Mouse (Mus musculus) forebrain, embryonic 15.5 days (tissue): ENCODE measurements at regions not wholly inside any gene's neighbourhood (a gene's known extent, or its start where the extent isn't known, plus 50 kb on each side); places are given as distances from the start of the nearest gene placed in this dataset.

Source experiments
- ATAC-seq: fragments of 200-750 bp; cut with Nextera tagmentation; replicated peaks from 2 replicates; pipeline ENCODE4 v1.8.0; 2017; ENCODE audit warnings: mild to moderate bottlenecking, moderate TSS enrichment, moderate library complexity
- H3K27ac ChIP-seq: fragments of 300-500 bp; sonication (generic); replicated peaks from 2 replicates; pipeline ENCODE4 v1.5.1; 2015; ENCODE audit warnings: mild to moderate bottlenecking, inconsistent platforms
- H3K27me3 ChIP-seq: fragments of 300-500 bp; sonication (generic); 2 replicates; pipeline ENCODE4 v1.6.1; 2015; ENCODE audit warnings: inconsistent platforms
- H3K36me3 ChIP-seq: fragments of 300-500 bp; sonication (generic); 2 replicates; pipeline ENCODE4 v1.6.1; 2015; ENCODE audit warnings: mild to moderate bottlenecking, inconsistent platforms
- H3K4me1 ChIP-seq: fragments of 300-500 bp; sonication (generic); 2 replicates; pipeline ENCODE4 v1.6.1; 2015; ENCODE audit warnings: inconsistent platforms
- H3K4me2 ChIP-seq: fragments of 300-500 bp; sonication (generic); replicated peaks from 2 replicates; pipeline ENCODE4 v1.6.1; 2015; ENCODE audit warnings: mild to moderate bottlenecking, inconsistent platforms
- H3K4me3 ChIP-seq: fragments of 300-500 bp; sonication (generic); 2 replicates; pipeline ENCODE4 v1.5.1; 2015; ENCODE audit warnings: mild to moderate bottlenecking, inconsistent platforms
- H3K9ac ChIP-seq: fragments of 300-500 bp; sonication (generic); replicated peaks from 2 replicates; pipeline ENCODE4 v1.6.1; 2015; ENCODE audit warnings: mild to moderate bottlenecking, inconsistent platforms
- H3K9me3 ChIP-seq: fragments of 300-500 bp; sonication (generic); 2 replicates; pipeline ENCODE4 v1.6.1; 2016; ENCODE audit warnings: inconsistent platforms
- WGBS: fragments of 180-500 bp; shearing (Covaris S2); methylation state at CpG from one replicate; pipeline ENCODE4 v1.1.7; 2015; ENCODE audit warnings: mixed read lengths; 5-methylcytosine and 5-hydroxymethylcytosine counted together

DNA sequence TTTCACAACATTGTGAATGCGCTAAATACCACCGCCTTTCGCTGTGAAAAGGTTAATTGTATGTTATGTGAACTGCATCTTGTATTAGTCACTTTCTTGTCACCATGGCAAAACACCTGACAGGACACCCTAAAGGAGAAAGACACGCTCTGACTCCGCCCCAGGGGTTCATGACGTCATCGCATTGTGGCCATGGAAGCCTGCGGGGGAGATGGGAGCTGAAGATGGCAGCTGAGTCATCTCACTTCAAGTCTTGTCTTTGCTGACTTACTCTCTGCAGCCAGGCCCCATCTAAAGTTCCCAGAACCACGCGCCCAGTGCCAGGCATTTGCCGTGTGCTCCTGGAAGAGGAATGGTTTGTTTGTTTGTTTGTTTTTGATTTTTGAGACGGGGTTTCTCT lies 57.5 kb upstream of the Ppp2r5c start:
- 75% methylated on average over 12 of the region's 12 CpGs for WGBS
- H3K27me3 ChIP-seq = no peaks in the 10 kb centered on the region
- peaks cover 22% of the 10 kb centered on the region for H3K4me1 ChIP-seq

DNA sequence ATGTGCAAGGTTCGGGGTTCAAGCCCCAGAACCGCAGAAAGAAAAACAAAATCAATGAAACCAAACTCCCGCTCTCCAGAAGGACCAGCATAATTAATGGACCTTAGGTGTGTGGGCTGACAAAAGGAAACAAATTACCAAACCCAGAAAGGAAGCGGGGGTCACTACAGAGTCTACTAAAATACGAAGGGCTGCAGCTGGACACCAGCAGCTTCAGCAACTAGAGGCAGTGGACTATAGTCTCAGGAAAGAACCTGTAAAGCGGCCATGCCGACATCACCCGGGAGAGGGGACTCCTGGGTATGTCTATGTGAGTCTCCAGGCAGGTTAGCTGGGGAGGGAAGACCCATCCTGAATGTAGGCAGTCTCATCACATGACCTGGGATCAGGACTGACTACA lies 55.5 kb upstream of the Ppp2r5c start:
- no peaks in the 10 kb centered on the region for H3K9me3 ChIP-seq
- no peak overlapping the region for H3K4me3 ChIP-seq
- ATAC-seq = no peak
- H3K36me3 ChIP-seq = no peaks in the 10 kb centered on the region
- H3K9ac ChIP-seq = no peak overlapping the region
- H3K4me1 ChIP-seq = 0 out of 2 replicates have a peak, but pooled peaks cover 8% of the 10 kb centered on the region
- no peak overlapping the region for H3K27ac ChIP-seq
- H3K27me3 ChIP-seq = no peaks in the 10 kb centered on the region
- WGBS = 84% methylated on average over 8 of the region's 8 CpGs
- no peak overlapping the region for H3K4me2 ChIP-seq

More for the DNA sequence above, 57.5 kb upstream of the Ppp2r5c start:
- H3K36me3 ChIP-seq = no peaks in the 10 kb centered on the region
- H3K9me3 ChIP-seq = no peaks in the 10 kb centered on the region
- H3K4me2 ChIP-seq = no peak overlapping the region
- H3K9ac ChIP-seq = no peak overlapping the region
- no peak overlapping the region for H3K27ac ChIP-seq
- ATAC-seq = no peak
- no peak overlapping the region for H3K4me3 ChIP-seq

DNA sequence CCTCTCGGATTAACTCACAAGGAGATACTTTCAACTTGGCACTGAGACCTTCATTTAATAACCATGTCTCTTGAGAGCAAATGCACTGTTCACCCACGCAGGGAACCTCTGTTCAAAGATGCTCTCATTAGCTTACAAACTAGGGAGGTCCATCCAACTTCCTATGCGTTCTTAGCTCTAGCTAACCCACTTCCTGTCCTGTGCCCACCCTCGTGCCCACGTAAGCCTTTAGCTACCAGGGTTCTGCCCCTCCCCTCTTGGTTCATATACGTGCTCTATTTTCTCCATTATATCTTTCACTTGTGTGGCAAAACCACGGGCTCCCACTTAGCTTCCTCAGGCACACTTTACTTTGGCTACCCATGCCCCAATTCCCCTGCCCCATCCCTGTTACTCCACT lies 53.4 kb upstream of the Ppp2r5c start:
- ATAC-seq = no peak
- H3K9ac ChIP-seq = no peak overlapping the region
- H3K9me3 ChIP-seq = no peaks in the 10 kb centered on the region
- WGBS = 86% methylated on average over 7 of the region's 7 CpGs
- H3K4me2 ChIP-seq = no peak overlapping the region
- H3K36me3 ChIP-seq = no peaks in the 10 kb centered on the region
- H3K27ac ChIP-seq = no peak overlapping the region
- no peak overlapping the region for H3K4me3 ChIP-seq
- no peaks in the 10 kb centered on the region for H3K4me1 ChIP-seq
- H3K27me3 ChIP-seq = no peaks in the 10 kb centered on the region
